In genomic region chr7:133440711-133441110, GRCm38 (mm10) we compare ENCODE assay signal across 14 mouse cellular contexts.
DNase-seq lines count a peak whose midpoint lies in the region; ATAC-seq and TF ChIP-seq lines count a peak whose summit lies in the region.
"Had no signal": no experiment of that assay in that cellular context is flagged by ENCODE, and none has a peak within 500 bp of the region (broad histone marks: within the 10 kb centered on the region; RNA-seq: fewer than 3 reads in every experiment).

No protein-coding gene starts in this region.

- DNase-seq in heart, embryonic 10.5 days (ENCODE audit: low spot score), result no peak
- no peak for DNase-seq in cerebellum, postnatal 4 days (ENCODE audit: low spot score in 2 of 2)
- no peak for DNase-seq in spleen, adult 12 weeks (ENCODE audit: low spot score)
- DNase-seq: heart, postnatal 36 days; kidney, postnatal 14 days had no signal

- H3K9ac ChIP-seq in heart, embryonic 13.5 days, result no peak overlapping the region
- H3K9ac ChIP-seq in ES-Bruce4 (ENCODE audit: low read depth, poor library complexity, severe bottlenecking), result no peak overlapping the region
- peak overlapping the region; percentile 50; the same call in 1 of the 2 replicates for H3K9ac ChIP-seq in forebrain, embryonic 13.5 days
- no peak overlapping the region for H3K9ac ChIP-seq in limb, embryonic 15.5 days
- H3K9ac ChIP-seq: liver, embryonic 15.5 days had no signal

- peak overlapping the region; percentile 12 for H3K4me2 ChIP-seq in heart, embryonic 13.5 days
- peak overlapping the region; percentile 52 for H3K4me2 ChIP-seq in forebrain, embryonic 13.5 days
- peak overlapping the region; percentile 24 for H3K4me2 ChIP-seq in limb, embryonic 15.5 days
- H3K4me2 ChIP-seq: liver, embryonic 15.5 days had no signal

- H3K27me3 ChIP-seq in heart, embryonic 13.5 days (replicated peaks), result no peaks in the 10 kb centered on the region
- H3K27me3 ChIP-seq in heart, embryonic 10.5 days (ENCODE audit: insufficient read depth, poor library complexity, severe bottlenecking), result no peaks in the 10 kb centered on the region
- no peaks in the 10 kb centered on the region for H3K27me3 ChIP-seq in ES-Bruce4 (ENCODE audit: control insufficient read depth, insufficient read depth, low read length, poor library complexity, severe bottlenecking)
- no peaks in the 10 kb centered on the region; the same call in 1 of the 2 replicates for H3K27me3 ChIP-seq in forebrain, embryonic 13.5 days
- H3K27me3 ChIP-seq in limb, embryonic 15.5 days, result no peaks in the 10 kb centered on the region
- H3K27me3 ChIP-seq: liver, embryonic 15.5 days; megakaryocyte, embryonic 14.5 days had no signal

- TF ChIP-seq POLR2A in ES-Bruce4 (IDR thresholded peaks at IDR 0.05; ENCODE audit: insufficient read depth, low read length), result no peak

- 55% methylated on average over 12 of the region's 12 CpGs for WGBS in heart, embryonic 13.5 days
- WGBS in heart, embryonic 10.5 days, result 67% methylated on average over 12 of the region's 12 CpGs
- 2% methylated on average over 12 of the region's 12 CpGs for WGBS in forebrain, embryonic 13.5 days
- WGBS in limb, embryonic 15.5 days, result 19% methylated on average over 12 of the region's 12 CpGs

- no peak for TF ChIP-seq CTCF in ES-Bruce4 (IDR thresholded peaks at IDR 0.05; ENCODE audit: low read depth, low read length)

- ATAC-seq in heart, embryonic 13.5 days (ENCODE audit: extremely low read depth, insufficient number of reproducible peaks, low FRiP score, low TSS enrichment), result no peak
- ATAC-seq in forebrain, embryonic 13.5 days, result peak; percentile 89
- no peak for ATAC-seq in limb, embryonic 15.5 days (ENCODE audit: insufficient number of reproducible peaks, low FRiP score, low TSS enrichment, low read depth)
- ATAC-seq in cerebellum, adult (ENCODE audit: insufficient number of reproducible peaks, low FRiP score, low TSS enrichment), result no peak

- no peak overlapping the region for H3K27ac ChIP-seq in heart, embryonic 13.5 days (replicated peaks)
- H3K27ac ChIP-seq in heart, embryonic 10.5 days, result no peak overlapping the region
- peak overlapping the region; percentile 59; the same call in 1 of the 2 replicates for H3K27ac ChIP-seq in ES-Bruce4 (ENCODE audit: insufficient read depth, low read length)
- peak overlapping the region; percentile 87 for H3K27ac ChIP-seq in forebrain, embryonic 13.5 days
- no peak overlapping the region; the same call in 1 of the 2 replicates for H3K27ac ChIP-seq in limb, embryonic 15.5 days
- H3K27ac ChIP-seq: left cerebral cortex, adult 2 months; liver, embryonic 15.5 days had no signal

- H3K9me3 ChIP-seq in heart, embryonic 13.5 days, result 0 out of 2 replicates have a peak, but pooled peaks cover 3% of the 10 kb centered on the region
- no peaks in the 10 kb centered on the region for H3K9me3 ChIP-seq in heart, embryonic 10.5 days
- no peaks in the 10 kb centered on the region; the same call in none of the 2 replicates for H3K9me3 ChIP-seq in ES-Bruce4 (replicated peaks; ENCODE audit: control insufficient read depth, insufficient read depth, low read length, poor library complexity, severe bottlenecking)
- H3K9me3 ChIP-seq in forebrain, embryonic 13.5 days (replicated peaks), result no peaks in the 10 kb centered on the region
- H3K9me3 ChIP-seq in limb, embryonic 15.5 days, result no peaks in the 10 kb centered on the region
- H3K9me3 ChIP-seq: liver, embryonic 15.5 days had no signal

- no peaks in the 10 kb centered on the region for H3K36me3 ChIP-seq in heart, embryonic 13.5 days
- H3K36me3 ChIP-seq in heart, embryonic 10.5 days, result no peaks in the 10 kb centered on the region
- H3K36me3 ChIP-seq in ES-Bruce4 (ENCODE audit: control insufficient read depth, insufficient read depth, low read length, poor library complexity, severe bottlenecking), result no peaks in the 10 kb centered on the region
- no peaks in the 10 kb centered on the region for H3K36me3 ChIP-seq in forebrain, embryonic 13.5 days (ENCODE audit: poor library complexity, severe bottlenecking)
- H3K36me3 ChIP-seq in limb, embryonic 15.5 days, result no peaks in the 10 kb centered on the region
- H3K36me3 ChIP-seq: G1E; liver, embryonic 15.5 days had no signal

- H3K4me3 ChIP-seq in heart, embryonic 13.5 days, result no peak overlapping the region
- no peak overlapping the region for H3K4me3 ChIP-seq in heart, embryonic 10.5 days
- H3K4me3 ChIP-seq in ES-Bruce4 (ENCODE audit: low read depth, low read length), result no peak overlapping the region
- H3K4me3 ChIP-seq in forebrain, embryonic 13.5 days, result peak overlapping the region; percentile 12
- H3K4me3 ChIP-seq in limb, embryonic 15.5 days, result peak overlapping the region; percentile 9; the same call in 1 of the 2 replicates
- H3K4me3 ChIP-seq: left cerebral cortex, adult 2 months; liver, embryonic 15.5 days; megakaryocyte, embryonic 14.5 days had no signal

- peaks cover 10% of the 10 kb centered on the region; the same call in 1 of the 2 replicates for H3K4me1 ChIP-seq in heart, embryonic 13.5 days
- H3K4me1 ChIP-seq in heart, embryonic 10.5 days, result peaks cover 6% of the 10 kb centered on the region; the same call in 1 of the 2 replicates
- H3K4me1 ChIP-seq in ES-Bruce4 (ENCODE audit: control insufficient read depth, insufficient read depth, low read length), result peaks cover 3% of the 10 kb centered on the region
- peaks cover 58% of the 10 kb centered on the region for H3K4me1 ChIP-seq in forebrain, embryonic 13.5 days
- peaks cover 15% of the 10 kb centered on the region for H3K4me1 ChIP-seq in limb, embryonic 15.5 days
- H3K4me1 ChIP-seq: liver, embryonic 15.5 days; megakaryocyte, embryonic 14.5 days had no signal

- TF ChIP-seq EP300 in ES-Bruce4 (IDR thresholded peaks at IDR 0.05; ENCODE audit: insufficient read depth, low read depth, low read length), result no peak

Comparison
In these comparisons a context has a peak if more than half of its experiments do, and no peak if none do; other contexts are left out.
1. H3K27ac ChIP-seq: peak in ES-Bruce4 (single experiment) and forebrain, embryonic 13.5 days (single experiment); none in heart, embryonic 13.5 days (single experiment), heart, embryonic 10.5 days (single experiment) and limb, embryonic 15.5 days (single experiment).
2. H3K4me3 ChIP-seq: peak in forebrain, embryonic 13.5 days (single experiment) and limb, embryonic 15.5 days (single experiment); none in heart, embryonic 13.5 days (single experiment), heart, embryonic 10.5 days (single experiment) and ES-Bruce4 (single experiment).
3. Peak in every context shown above with its lines, with median percentiles within 50 percentile points of each other: H3K4me2 ChIP-seq.